Mouse (Mus musculus) urinary bladder, postnatal 36 days (tissue): ENCODE data around the gene Dcakd.
A peak's percentile ranks its signal among the peaks of the same experiment; 100 is the strongest.
"Not testable (repeated sequence)": the region's sequence is repeated elsewhere in the genome, so short reads cannot be mapped to it uniquely, and the experiment has no call there.

Source experiments
- DNase-seq, 2 experiments: peaks; one replicate each; pipeline ENCODE4 v3.0.0; 2022; ENCODE audit warnings: low spot score in 2 of 2, mixed read lengths in 1 of 2

Dcakd gene

DNA sequence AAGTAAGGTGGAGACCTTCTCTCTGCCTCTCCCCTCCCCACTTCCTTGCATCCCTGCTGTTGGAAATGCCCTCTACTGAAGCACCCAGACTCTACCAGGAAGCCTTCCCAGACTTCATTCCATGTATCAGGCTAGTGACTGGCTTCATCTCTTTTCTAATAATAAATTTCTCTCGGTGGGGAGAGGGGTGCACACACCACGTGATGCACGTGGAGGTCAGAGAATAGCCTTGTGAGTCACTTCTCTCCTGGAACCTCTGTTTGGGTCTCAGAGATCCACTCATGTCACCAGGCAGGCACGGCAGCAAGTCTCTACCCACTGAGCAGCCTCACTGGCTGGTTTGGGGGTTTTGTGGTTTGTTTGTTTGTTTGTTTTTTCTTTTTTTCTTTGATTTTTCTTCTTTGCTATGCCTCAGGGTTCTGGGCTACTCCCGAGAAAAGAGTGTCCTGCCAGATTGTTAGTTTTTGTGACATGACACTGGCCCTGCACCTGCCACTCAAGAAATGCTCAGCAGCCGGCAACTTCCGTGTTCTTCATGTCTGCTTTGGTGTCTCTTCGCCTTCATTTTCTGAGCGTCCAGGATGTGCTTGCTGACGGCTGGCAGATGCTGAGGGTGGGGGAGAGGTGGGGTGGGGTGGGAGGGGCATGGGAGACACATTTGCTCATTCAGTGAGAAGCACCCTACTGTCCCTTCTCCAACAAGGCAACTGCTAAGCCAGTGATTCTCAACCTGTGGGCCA is 46.8 kb downstream of the Dcakd start:
- no peak for DNase-seq

- DNase-seq = no peak
Observed at GRCm38 (mm10) chr11:102978052-102978666, 50.0 kb downstream of the Dcakd start.

DNA sequence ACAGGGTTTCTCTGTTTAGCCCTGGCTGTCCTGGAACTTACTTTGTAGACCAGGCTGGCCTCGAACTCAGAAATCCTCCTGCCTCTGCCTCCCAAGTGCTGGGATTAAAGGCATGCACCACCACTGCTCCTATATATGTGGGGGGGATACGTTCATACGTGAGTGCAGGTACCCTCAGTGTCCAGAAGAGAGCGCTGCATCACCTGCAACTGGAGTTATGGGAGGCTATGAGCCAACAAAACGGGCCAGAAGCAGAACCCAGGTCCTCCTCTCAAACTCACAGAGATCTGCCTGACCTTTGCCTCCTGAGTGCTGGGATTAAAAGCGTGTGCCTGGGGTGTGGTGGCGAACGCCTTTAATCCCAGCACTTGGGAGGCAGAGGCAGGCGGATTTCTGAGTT is 52.2 kb downstream of the Dcakd start:
- DNase-seq = not testable (repeated sequence)

GRCm38 (mm10) chr11:102972326-102972725 is 55.8 kb downstream of the Dcakd start:
- DNase-seq = no peak

- DNase-seq = no peak
Observed at GRCm38 (mm10) chr11:102971604-102972003, 56.5 kb downstream of the Dcakd start.

DNA sequence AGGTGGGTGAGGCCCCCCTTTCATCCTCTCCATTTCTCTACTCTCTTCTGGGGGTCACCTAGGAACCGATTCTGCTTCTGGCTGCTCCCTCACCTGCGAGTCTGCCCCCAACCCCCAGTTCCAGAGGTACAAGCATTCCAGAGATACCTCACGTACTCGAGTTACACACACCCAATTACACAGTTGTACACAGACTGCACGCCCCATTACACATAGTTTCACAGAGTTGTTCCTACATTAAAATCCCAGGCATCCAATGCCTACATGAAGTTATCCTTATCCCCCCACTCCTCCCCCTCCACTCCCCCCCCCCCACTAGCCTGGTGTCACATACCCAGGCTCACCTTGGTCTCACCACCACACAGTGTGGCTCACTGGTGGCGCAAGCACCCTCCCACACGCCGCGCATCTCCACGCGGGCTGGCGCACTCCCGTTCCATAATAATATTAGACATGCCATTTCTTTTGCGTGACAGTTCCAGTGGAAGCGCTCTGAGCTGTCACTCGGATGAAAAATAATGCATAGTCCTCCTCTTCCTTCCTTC is 63.5 kb downstream of the Dcakd start:
- DNase-seq = no peak

DNA sequence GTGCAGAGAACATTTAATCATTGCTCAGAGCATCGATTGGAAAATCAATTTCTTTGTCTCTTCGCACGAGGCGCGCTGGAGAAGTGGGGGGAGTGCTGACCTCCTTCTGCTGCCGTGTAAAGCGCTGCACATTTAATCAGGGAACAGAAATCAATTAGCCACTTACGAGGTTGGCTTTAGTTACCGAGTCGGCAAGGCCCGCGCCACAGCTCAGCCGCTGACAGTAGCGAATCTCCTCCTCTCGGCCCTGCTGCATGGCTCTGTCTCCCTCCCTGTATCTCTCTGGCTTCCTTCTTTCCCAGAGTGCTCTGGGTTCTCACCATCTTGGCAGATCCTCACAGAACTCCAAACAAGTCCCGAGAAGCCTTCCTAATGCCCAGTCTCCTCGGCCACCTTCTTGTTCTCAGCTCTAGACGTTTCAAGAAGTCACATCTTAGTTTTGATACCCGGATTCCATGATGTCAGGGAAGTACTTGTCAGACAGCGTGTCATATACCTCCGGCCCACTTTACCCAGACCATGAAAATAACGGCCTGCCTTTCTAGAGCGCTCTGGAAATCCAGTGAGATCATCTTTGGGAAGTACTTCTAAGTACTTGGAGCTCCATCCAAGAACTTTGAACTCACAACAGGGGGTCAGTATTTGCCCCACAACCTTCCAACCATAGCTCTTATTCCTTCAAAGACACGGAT is 64.1 kb downstream of the Dcakd start:
- no peak for DNase-seq

DNA sequence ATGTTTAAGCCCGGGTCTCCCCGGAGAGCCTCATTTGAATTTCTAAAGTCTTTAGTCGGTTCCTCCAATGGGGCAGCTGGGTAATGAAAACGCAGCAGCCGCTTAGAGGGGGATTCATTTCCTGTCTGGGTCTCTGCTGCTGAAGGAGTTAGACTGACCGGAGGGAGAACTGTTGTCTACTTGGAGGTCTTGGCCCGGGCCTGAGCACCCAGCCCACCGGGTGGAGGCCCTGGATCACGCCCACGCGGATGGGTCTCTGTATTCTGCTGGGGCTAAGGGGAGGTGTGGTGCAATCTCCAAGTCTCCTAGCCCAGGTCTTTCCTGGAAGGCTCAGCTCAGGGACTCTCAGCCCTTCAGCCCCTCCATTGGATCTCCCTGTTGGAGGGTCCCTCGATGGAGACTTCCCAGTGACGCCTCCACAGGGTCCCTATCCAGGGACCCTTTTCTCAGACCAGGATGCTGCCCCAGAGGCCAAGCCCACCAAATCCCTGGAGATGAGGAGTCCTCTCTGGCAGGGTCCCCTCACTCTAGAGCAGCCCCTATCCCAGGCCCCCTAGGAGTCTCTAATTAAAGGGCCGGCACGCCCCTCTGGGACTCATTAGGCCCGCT is 64.8 kb downstream of the Dcakd start:
- DNase-seq = no peak

DNA sequence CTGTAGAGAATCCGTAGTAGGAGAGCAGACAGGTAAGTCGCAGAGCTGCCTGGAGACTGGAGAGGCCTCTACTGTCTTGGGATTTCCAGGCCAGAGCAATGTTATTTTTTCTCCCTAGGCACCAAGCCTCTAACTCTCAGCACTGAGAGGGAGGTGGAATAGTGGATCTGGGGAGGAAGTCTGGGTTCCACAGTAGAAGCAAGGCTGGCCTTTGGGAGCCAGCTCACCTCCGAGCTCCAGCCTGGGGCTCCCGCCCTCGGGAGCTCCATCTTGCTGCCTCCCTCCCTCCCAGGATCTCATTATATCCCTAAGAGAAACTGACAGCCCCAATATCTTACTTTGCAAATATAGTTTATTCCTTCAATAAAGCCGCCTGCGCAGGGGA is 65.3 kb downstream of the Dcakd start:
- DNase-seq = no peak

DNA sequence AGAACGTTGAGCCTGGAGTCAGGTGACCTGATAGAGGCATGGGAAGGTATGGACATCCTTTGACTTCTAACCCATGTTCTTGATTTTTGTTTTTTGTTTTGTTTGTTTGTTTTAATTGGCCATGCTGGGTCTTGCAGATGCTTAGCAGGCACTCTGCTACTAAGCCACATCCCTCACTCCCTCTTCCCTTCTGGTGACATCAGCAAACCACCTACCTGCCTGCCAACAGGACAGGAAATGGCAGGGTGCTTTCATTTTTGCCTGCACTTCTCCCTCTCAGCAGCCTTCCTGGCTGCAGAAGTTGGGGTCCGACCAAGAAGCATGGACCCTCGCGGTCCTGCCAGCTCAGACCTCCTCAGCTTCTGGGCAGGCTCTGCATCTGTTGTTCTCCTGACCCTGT is 67.1 kb downstream of the Dcakd start:
- no peak for DNase-seq

GRCm38 (mm10) chr11:102958870-102959269 is 69.3 kb downstream of the Dcakd start:
- no peak for DNase-seq

- no peak for DNase-seq
Observed at GRCm38 (mm10) chr11:102958431-102958830, 69.7 kb downstream of the Dcakd start.

- no peak for DNase-seq
Observed at GRCm38 (mm10) chr11:102957692-102958091, 70.4 kb downstream of the Dcakd start.

DNA sequence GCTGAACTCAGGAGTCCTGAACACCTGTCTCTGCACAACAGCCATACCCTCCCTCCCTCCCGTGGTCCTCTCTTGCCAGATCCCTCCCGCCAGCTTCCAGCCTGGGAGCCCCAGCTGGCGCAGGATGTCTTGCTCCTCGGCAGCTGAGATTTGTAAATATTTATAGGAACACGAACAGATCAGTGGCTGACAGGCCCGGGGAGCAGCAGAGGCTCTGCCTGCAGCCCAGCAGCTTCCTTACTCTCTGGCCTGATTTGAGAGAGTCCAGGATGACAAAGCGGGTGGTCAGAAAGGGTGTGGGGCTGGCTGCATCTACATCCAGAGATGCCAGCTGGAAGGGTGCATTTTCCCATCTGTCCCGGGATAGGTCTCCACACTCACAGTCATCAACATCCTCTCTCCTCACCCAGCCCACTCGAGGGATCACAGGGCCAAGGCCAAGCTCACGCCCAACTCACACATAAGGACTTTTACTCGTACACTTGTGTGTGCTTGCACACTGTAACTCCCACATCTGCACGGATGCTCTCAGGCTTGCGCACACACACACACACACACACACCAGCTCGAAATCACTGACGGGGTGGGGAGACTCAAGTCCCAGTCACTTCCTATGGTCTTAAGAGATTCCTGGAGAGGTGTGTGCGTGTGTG is 71.0 kb downstream of the Dcakd start:
- DNase-seq = peak; percentile 26 to 38

DNA sequence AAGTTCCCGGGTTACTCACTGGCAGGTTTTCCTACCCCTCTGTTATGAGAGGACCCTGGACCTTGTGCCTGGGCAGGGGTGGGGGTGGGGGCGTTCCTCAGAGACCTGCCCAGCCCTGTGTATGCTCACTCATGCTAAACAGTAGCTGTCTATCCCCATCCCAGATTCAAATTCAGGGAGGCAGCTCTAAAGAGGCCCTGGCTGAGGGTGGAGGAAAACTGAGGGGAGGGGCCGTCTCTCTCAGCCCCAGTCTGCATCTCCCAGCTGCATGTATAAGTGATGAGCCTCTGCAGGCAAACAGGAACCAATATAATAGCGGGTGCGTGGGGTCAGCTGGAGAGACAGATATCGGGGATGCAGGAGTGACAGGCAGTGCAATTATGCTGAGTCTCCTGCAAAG is 75.2 kb downstream of the Dcakd start:
- DNase-seq = no peak

DNA sequence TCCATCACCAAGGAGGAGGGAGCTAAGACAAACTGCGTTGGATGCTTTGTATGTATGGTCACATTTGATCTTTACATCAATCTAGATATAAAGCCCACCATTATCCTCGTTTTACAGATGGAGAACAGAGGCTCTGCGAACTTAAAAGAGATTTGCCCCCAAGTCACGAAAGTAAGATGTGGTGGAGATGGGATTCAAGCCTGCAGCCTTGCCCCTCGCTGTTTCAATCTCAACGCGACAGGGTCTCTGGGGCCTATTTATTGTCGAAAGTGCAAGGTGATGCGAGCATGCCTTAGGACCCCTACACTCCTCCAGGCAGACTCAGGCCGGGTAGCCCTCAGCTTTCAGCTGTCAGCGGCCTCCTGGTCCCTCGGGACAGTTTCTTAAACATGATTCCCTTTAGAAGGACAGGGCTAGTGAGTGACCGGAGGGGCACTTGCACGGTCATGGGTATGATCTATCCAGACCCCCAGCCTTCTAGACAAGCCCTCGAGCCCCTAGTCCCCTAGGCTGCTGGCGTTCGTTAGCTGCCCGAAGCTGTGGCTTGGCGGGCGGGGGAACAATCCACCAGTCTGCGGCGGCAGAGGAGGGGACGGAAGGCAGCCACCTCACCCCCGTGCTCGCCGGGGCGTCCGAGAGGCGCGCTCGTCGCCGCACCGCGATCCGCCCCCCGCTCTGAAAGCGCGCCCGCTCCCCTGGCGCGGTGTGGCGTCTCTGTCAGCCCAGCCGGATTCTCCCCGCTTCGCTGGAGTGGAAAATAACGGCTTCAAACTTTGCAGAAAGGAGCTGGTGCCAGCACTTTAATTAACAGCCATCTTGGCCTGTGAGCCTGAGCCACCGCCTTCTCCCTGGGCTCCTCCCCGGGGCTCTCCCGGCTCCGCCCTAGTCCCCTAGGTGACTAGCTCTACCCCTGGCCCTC is 79.8 kb downstream of the Dcakd start:
- peak in 1 of 2 experiments; percentile 40 for DNase-seq

DNA sequence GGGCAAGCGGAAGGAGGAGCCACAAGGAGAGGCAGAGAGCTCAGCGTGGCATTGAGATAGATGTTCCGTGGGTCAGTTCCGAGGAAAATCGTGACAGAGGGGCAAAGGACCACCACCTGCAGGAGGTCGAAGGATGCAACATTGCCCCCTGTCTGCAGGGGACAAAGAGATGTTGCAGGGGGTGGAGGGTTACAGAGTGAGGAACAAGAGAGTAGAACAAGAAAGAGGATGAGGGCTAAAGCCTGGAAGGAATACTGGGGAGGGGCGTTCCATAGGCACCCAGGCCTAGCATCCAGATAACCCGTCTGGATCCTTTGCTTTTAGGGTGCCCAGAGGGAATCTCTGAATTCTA is 81.2 kb downstream of the Dcakd start:
- DNase-seq = no peak

- DNase-seq = peak; percentile 76 to 85
Observed at GRCm38 (mm10) chr11:102946265-102946991, 81.7 kb downstream of the Dcakd start, which contains the start of gene C1ql1. Gene C1ql1, minus strand, starts transcription at chr11:102946688.

- DNase-seq = no peak
Observed at GRCm38 (mm10) chr11:102945306-102946264, 82.5 kb downstream of the Dcakd start.
